Mouse (Mus musculus): ENCODE data around the gene Sprtn. TPM values are rescaled to one million over a fixed set of nuclear protein-coding genes. Genes with fewer than 3 reads are reported as not detected.

The Sprtn gene
- polyA plus RNA-seq, 1 experiment from 2014 or later, result 9.3 TPM

DNA sequence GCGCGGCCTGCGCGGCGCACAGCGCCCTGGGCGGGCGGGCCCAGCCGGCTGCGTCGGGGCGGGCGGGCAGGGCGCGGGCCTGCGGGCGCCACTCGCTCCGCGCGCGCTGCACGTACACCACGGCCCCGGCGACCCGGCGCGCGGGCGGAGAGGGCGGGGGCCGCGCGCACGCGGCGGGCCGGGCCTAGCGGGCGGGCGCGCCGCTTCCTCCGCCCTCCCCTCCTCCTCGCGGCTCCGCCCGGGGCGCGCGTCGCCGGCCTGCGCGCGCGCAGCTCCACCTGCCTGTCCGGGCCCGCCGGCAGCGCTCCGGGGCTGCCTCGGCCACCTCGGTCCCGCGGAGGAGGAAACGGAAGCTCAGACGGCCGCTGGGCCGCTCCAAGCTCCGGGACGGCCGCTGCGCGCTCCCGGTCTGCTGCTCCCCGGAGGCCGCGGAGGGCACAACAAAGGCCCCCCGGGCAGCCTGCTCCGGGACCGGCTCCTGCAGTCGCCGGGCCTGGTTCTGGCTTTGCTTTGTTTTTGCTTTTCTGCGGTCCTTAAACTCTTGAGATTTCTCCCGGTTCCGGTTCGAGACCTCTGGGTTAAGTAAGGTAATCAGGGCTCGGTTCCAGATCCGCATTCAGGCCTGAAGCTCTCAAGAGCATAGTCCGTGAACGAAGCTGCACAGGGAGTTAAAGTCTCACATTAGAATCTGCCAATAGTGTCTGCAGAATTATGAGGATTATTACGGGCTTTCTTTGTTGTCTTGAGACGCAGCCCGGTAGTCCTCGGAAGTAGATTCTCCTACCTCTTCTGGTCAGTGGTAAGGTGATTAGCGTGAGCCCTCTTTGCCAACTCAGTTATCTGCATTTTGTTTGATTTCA, 51.8 kb downstream of the Sprtn start, which contains the start of gene Egln1:
Egln1 (minus strand) TSS at position 116 of the 860 bp plus-strand sequence.
- peak within 1 kb of the TSS; percentile 97 for H3K9ac ChIP-seq
- no peaks in the 10 kb centered on the region for H3K9me3 ChIP-seq (ENCODE audit: control insufficient read depth, low read length)
- WGBS, result under 1% methylated on average over 53 of the region's 98 CpGs
- H3K27ac ChIP-seq, result peak within 1 kb of the TSS; percentile 99
- no peaks in the 10 kb centered on the region for H3K36me3 ChIP-seq (replicated peaks; ENCODE audit: control insufficient read depth, insufficient read depth)
- peak; percentile 85 for DNase-seq (ENCODE audit: low spot score)
- H3K27me3 ChIP-seq (ENCODE audit: control insufficient read depth, insufficient read depth, low read length), result no peaks in the 10 kb centered on the region
- peak within 1 kb of the TSS; percentile 96 for H3K4me2 ChIP-seq (replicated peaks)
- ATAC-seq (ENCODE audit: low FRiP score), result peak; percentile 85
- peaks cover 34% of the 10 kb centered on the region for H3K4me1 ChIP-seq (replicated peaks; ENCODE audit: control insufficient read depth, insufficient read depth, low read length)
- H3K4me3 ChIP-seq (replicated peaks; ENCODE audit: low read length), result peak within 1 kb of the TSS; percentile 94

DNA sequence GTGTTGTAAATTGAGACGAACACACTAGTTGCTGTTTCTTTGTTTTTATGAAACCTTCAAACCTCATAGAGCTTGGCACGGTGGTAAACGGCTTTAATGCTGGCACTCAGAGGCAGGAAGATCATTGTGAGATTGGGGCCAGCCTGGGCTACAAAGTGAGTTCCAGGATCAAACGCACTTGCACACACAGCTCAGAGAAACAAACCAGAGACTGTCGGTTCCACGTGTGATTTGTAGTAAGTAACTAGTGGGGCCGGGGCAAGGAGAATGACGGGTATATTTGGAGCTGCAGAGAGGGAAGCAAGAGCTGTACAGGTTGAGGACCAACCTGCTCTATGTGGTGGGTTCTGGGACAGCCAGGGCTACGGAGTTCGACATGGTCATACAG, 52.4 kb downstream of the Sprtn start:
- no peaks in the 10 kb centered on the region for H3K9me3 ChIP-seq (ENCODE audit: control insufficient read depth, low read length)
- peak overlapping the region; percentile 99 for H3K27ac ChIP-seq
- no peaks in the 10 kb centered on the region for H3K36me3 ChIP-seq (replicated peaks; ENCODE audit: control insufficient read depth, insufficient read depth)
- peaks cover 34% of the 10 kb centered on the region for H3K4me1 ChIP-seq (replicated peaks; ENCODE audit: control insufficient read depth, insufficient read depth, low read length)
- H3K4me2 ChIP-seq (replicated peaks), result peak overlapping the region; percentile 96
- no peaks in the 10 kb centered on the region for H3K27me3 ChIP-seq (ENCODE audit: control insufficient read depth, insufficient read depth, low read length)
- ATAC-seq (ENCODE audit: low FRiP score) (no peak), DNase-seq (ENCODE audit: low spot score) (peak; percentile 47)
- 21% methylated on average over 10 of the region's 10 CpGs for whole genome bisulfite sequencing
- peak overlapping the region; percentile 94 for H3K4me3 ChIP-seq (replicated peaks; ENCODE audit: low read length)
- H3K9ac ChIP-seq, result peak overlapping the region; percentile 97

DNA sequence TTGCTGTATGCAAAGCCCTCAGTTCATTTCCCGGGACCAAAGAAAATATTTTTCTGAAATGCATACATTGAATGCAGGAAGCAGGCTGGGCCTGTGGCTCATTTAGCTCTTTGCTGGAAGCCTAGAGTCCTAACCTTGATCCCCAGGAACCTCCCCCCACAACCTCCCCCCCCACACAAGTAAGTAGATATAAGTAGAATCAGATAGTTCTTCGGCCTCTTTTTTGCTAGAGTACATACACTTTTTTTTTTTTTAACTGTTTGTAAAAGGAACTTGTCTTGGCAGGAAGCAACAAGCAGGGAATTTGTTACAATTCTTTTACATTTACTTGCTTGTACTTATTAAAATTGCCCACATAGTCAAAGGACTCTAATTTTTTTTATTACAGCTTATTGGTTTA, 53.2 kb downstream of the Sprtn start:
- 76% methylated on average over 2 of the region's 2 CpGs for WGBS
- DNase-seq (ENCODE audit: low spot score) (no peak), ATAC-seq (ENCODE audit: low FRiP score) (no peak)
- Histone ChIP-seq H3K36me3 (replicated peaks; ENCODE audit: control insufficient read depth, insufficient read depth) (no peaks in the 10 kb centered on the region), H3K27me3 (ENCODE audit: control insufficient read depth, insufficient read depth, low read length) (no peaks in the 10 kb centered on the region), H3K9ac (peak overlapping the region; percentile 97), H3K27ac (0 out of 2 replicates have a peak overlapping the region, but pooled peaks have one; percentile 99), H3K4me3 (replicated peaks; ENCODE audit: low read length) (peak overlapping the region; percentile 94), H3K4me1 (replicated peaks; ENCODE audit: control insufficient read depth, insufficient read depth, low read length) (peaks cover 30% of the 10 kb centered on the region), H3K4me2 (replicated peaks) (peak overlapping the region; percentile 96), H3K9me3 (ENCODE audit: control insufficient read depth, low read length) (no peaks in the 10 kb centered on the region)

DNA sequence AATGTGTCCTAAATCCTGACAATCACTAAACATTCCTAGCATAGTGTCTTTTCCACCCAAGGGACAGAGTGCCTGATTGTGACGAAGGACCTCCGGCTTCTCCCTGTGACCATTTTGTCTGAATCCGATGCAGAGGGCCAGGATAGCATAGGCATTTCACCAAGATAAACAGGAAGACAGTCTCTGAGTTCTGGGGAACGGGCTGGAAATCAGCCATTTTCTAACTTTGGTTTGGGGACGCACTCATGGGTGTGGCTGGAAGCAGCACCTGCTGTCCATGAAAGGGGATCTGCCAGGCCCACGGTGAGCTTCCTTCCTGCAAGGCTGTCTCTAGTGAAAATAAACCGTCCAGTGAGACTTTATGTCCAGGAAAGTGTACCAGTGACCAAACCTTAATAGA, 55.5 kb downstream of the Sprtn start:
- H3K4me1 ChIP-seq (replicated peaks; ENCODE audit: control insufficient read depth, insufficient read depth, low read length), result peaks cover 16% of the 10 kb centered on the region
- no peaks in the 10 kb centered on the region for H3K27me3 ChIP-seq (ENCODE audit: control insufficient read depth, insufficient read depth, low read length)
- H3K9ac ChIP-seq, result no peak overlapping the region
- H3K9me3 ChIP-seq (ENCODE audit: control insufficient read depth, low read length), result no peaks in the 10 kb centered on the region
- no peaks in the 10 kb centered on the region for H3K36me3 ChIP-seq (replicated peaks; ENCODE audit: control insufficient read depth, insufficient read depth)
- no peak overlapping the region for H3K4me2 ChIP-seq (replicated peaks)
- ATAC-seq (ENCODE audit: low FRiP score) (no peak), DNase-seq (ENCODE audit: low spot score) (no peak)
- H3K4me3 ChIP-seq (replicated peaks; ENCODE audit: low read length), result no peak overlapping the region
- H3K27ac ChIP-seq, result no peak overlapping the region
- 81% methylated on average over 7 of the region's 7 CpGs for WGBS

DNA sequence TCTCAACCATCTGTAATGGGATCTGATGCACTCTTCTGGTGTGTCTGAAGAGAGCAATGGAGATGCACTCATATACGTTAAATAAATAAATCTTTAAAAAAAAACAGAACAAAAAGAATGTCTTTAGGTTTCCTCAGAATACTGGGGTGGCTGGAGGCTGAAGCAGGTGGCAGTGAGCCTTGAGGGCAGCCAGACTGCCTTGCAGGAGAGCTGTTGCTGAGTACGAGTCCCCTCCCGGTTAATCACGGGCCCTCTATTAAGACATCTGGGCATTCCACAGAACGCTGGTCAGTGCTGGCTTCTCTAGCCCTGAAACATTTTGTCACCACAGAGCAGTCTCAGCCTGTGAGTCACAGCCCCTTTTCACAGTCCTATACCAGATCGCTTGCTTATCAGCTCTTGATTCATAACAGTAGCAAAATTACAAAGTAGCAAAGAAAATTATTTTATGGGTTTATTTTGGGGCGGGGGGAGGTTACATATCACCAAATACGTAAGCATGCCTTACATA, 56.9 kb downstream of the Sprtn start:
- Histone ChIP-seq H3K4me3 (replicated peaks; ENCODE audit: low read length) (no peak overlapping the region), H3K4me1 (replicated peaks; ENCODE audit: control insufficient read depth, insufficient read depth, low read length) (peaks cover 16% of the 10 kb centered on the region), H3K36me3 (replicated peaks; ENCODE audit: control insufficient read depth, insufficient read depth) (no peaks in the 10 kb centered on the region), H3K27me3 (ENCODE audit: control insufficient read depth, insufficient read depth, low read length) (no peaks in the 10 kb centered on the region), H3K9ac (no peak overlapping the region), H3K27ac (no peak overlapping the region), H3K9me3 (ENCODE audit: control insufficient read depth, low read length) (no peaks in the 10 kb centered on the region), H3K4me2 (replicated peaks) (no peak overlapping the region)
- DNase-seq (ENCODE audit: low spot score), result no peak
- 79% methylated on average over 8 of the region's 8 CpGs for WGBS
- ATAC-seq (ENCODE audit: low FRiP score), result no peak

Other genes starting within 250 kb of the Sprtn start
- 26.6 and 27.3 TPM in 2 replicates for gene 2310022B05Rik, start 234.5 kb upstream of the Sprtn start, polyA plus RNA-seq (2014; fragmentation: Nextera tagmentation; extraction: Ambion mirVana)
- 71.1 and 74.3 TPM in 2 replicates for gene Ttc13, start 175.9 kb upstream of the Sprtn start, polyA plus RNA-seq (2014; fragmentation: Nextera tagmentation; extraction: Ambion mirVana)
- 32.0 and 32.7 TPM in 2 replicates for gene Arv1, start 175.7 kb upstream of the Sprtn start, polyA plus RNA-seq (2014; fragmentation: Nextera tagmentation; extraction: Ambion mirVana)
- 1.0 and 1.2 TPM in 2 replicates for gene Fam89a, start 146.1 kb upstream of the Sprtn start, polyA plus RNA-seq (2014; fragmentation: Nextera tagmentation; extraction: Ambion mirVana)
- gene Trim67, start 104.8 kb upstream of the Sprtn start, polyA plus RNA-seq (2014; fragmentation: Nextera tagmentation; extraction: Ambion mirVana), result 35.8 and 39.4 TPM in 2 replicates
- gene Gnpat, start 34.9 kb upstream of the Sprtn start, polyA plus RNA-seq (2014; fragmentation: Nextera tagmentation; extraction: Ambion mirVana), result 72.3 and 80.2 TPM in 2 replicates
- gene 2810004N23Rik, start 34.8 kb upstream of the Sprtn start, polyA plus RNA-seq (2014; fragmentation: Nextera tagmentation; extraction: Ambion mirVana), result 18.4 and 21.0 TPM in 2 replicates
- gene Exoc8, start 181 bp upstream of the Sprtn start, polyA plus RNA-seq (2014; fragmentation: Nextera tagmentation; extraction: Ambion mirVana), result 14.7 and 14.8 TPM in 2 replicates
- 21.1 and 22.9 TPM in 2 replicates for gene Egln1, start 51.4 kb downstream of the Sprtn start, polyA plus RNA-seq (2014; fragmentation: Nextera tagmentation; extraction: Ambion mirVana)
- 218 and 247 TPM in 2 replicates for gene Tsnax, start 115.1 kb downstream of the Sprtn start, polyA plus RNA-seq (2014; fragmentation: Nextera tagmentation; extraction: Ambion mirVana)
- gene Disc1, start 156.3 kb downstream of the Sprtn start, polyA plus RNA-seq (2014; fragmentation: Nextera tagmentation; extraction: Ambion mirVana), result 1.1 and 1.8 TPM in 2 replicates

Measured in hindbrain, embryonic 14.5 days (tissue).